Mouse (Mus musculus): Measurements from ENCODE around the gene Acsf3. TPM values are rescaled to one million over a fixed set of nuclear protein-coding genes. Genes with fewer than 3 reads are reported as not detected.

Gene Acsf3
- total and polyA plus RNA-seq, 2 experiments from 2014 or later, result 18.9 to 22.1 TPM

DNA sequence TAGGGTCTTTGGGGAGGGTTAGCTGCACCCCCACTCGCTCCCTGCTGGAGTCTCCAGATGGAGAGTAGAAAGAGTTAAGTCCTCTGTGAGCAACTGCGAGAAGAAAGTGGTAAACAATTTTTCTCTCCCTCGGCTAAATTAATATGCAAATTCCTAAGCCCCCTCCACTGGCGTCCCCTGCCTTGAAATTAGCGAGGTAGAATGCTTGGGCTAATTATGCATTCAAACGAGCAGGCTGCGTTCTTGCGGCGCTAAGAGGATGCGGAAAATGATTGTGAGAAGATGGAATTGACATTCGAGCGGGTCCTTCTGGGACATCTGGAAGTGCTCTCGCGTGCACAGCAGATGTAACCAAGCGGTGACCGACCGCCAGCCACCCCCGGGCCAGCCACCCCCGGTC, 32.8 kb upstream of the Acsf3 start:
- H3K4me3 ChIP-seq (ENCODE audit: low read depth, low read length), result no peak overlapping the region
- peak; percentile 64 for DNase-seq (ENCODE audit: low spot score)
- WGBS, result 8% methylated on average over 19 of the region's 19 CpGs
- peak overlapping the region; percentile 15; the same call in 1 of the 2 replicates for H3K4me2 ChIP-seq (ENCODE audit: low read depth, low read length, poor library complexity, severe bottlenecking)
- H3K9me3 ChIP-seq (ENCODE audit: low read length), result no peaks in the 10 kb centered on the region
- peak overlapping the region; percentile 24; the same call in 1 of the 2 replicates for H3K9ac ChIP-seq (replicated peaks; ENCODE audit: low read length, poor library complexity, severe bottlenecking)
- ATAC-seq (ENCODE audit: low FRiP score), result no peak
- no peaks in the 10 kb centered on the region for H3K36me3 ChIP-seq (ENCODE audit: insufficient read depth, low read length)
- no peak for TF ChIP-seq CTCF (IDR thresholded peaks at IDR 0.05)
- no peaks in the 10 kb centered on the region for H3K27me3 ChIP-seq (ENCODE audit: insufficient read depth, low read length)
- peaks cover 29% of the 10 kb centered on the region for H3K4me1 ChIP-seq (ENCODE audit: insufficient read depth, low read length)
- H3K27ac ChIP-seq (ENCODE audit: low read depth, low read length), result peak overlapping the region; percentile 62

DNA sequence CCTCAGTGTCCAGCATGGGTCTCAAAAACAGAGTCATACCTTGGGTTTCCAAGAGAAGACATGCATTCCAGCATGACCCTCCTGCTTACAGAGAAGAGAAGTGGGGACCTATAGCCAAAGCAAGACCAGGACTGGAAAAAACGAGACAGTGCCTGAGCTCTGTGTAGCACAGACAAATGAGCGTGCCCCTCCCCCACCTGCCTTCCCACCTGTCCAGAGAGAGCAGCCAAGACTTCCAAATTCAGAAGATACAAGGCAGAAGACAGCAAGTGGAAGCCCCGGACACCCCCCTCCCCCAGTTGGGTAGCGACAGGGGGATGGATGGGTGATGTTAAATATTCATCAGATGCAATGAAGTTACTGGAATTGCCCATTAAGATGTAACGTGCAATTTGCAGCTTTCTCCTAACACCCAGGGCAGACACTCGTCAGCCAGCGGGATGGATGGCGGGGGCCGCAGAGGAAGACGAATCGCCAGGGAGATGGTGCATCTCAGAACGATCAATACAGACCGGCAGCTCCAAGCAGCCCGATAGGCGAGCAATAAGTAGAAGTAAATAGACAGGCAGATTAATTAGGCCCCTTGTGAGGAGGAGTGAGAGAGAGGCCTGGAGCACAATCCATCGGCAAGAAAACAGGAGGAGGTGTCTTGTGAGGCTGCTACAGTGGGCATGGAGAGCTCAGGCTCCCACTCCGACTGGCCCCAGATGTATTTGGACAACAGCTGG, 30.1 kb upstream of the Acsf3 start:
- Histone ChIP-seq H3K4me3 (ENCODE audit: low read depth, low read length) (no peak overlapping the region), H3K9ac (replicated peaks; ENCODE audit: low read length, poor library complexity, severe bottlenecking) (peak overlapping the region; percentile 33; the same call in 1 of the 2 replicates), H3K27ac (ENCODE audit: low read depth, low read length) (peak overlapping the region; percentile 74), H3K9me3 (ENCODE audit: low read length) (no peaks in the 10 kb centered on the region), H3K36me3 (ENCODE audit: insufficient read depth, low read length) (no peaks in the 10 kb centered on the region), H3K4me1 (ENCODE audit: insufficient read depth, low read length) (peaks cover 32% of the 10 kb centered on the region), H3K4me2 (ENCODE audit: low read depth, low read length, poor library complexity, severe bottlenecking) (peak overlapping the region; percentile 13; the same call in 1 of the 2 replicates), H3K27me3 (ENCODE audit: insufficient read depth, low read length) (no peaks in the 10 kb centered on the region)
- ATAC-seq (ENCODE audit: low FRiP score) (0 out of 2 replicates have a peak, but pooled peaks have one; percentile 34), DNase-seq (ENCODE audit: low spot score) (no peak)
- 17% methylated on average over 17 of the region's 17 CpGs for WGBS
- no peak for TF ChIP-seq CTCF (IDR thresholded peaks at IDR 0.05)

DNA sequence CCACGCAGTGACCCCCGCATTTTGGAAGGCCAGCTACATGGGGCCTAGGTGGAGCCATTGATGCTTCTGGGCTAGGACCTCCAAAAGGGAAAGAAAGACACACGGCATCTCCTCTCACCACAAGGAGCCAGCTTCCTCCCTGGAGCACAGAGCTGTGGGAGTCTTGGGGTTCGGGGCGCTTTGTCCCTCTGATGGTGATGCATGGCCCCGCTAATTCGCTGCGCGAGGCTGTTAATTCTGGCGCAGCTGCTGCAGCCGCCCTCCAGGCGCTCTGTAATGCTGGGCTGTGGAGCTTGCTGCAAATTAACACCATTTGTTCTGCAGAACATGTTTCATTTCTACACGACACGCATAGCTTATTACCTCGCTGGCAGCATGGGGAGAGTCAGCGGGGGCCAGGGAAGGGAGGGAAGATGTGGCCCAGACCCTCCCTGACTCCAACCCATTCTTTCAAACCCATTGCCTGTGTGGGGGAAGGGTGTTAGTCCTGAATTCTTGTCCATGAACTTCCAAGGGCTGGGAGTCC, 29.5 kb upstream of the Acsf3 start:
- Histone ChIP-seq H3K4me2 (ENCODE audit: low read depth, low read length, poor library complexity, severe bottlenecking) (peak overlapping the region; percentile 13; the same call in 1 of the 2 replicates), H3K36me3 (ENCODE audit: insufficient read depth, low read length) (no peaks in the 10 kb centered on the region), H3K4me3 (ENCODE audit: low read depth, low read length) (no peak overlapping the region), H3K27ac (ENCODE audit: low read depth, low read length) (peak overlapping the region; percentile 74), H3K9me3 (ENCODE audit: low read length) (no peaks in the 10 kb centered on the region), H3K27me3 (ENCODE audit: insufficient read depth, low read length) (no peaks in the 10 kb centered on the region), H3K4me1 (ENCODE audit: insufficient read depth, low read length) (peaks cover 32% of the 10 kb centered on the region), H3K9ac (replicated peaks; ENCODE audit: low read length, poor library complexity, severe bottlenecking) (peak overlapping the region; percentile 33; the same call in 1 of the 2 replicates)
- WGBS, result 5% methylated on average over 16 of the region's 16 CpGs
- DNase-seq (ENCODE audit: low spot score) (peak; percentile 67), ATAC-seq (ENCODE audit: low FRiP score) (no peak)
- peak; percentile 6; the same call in 1 of the 2 replicates for TF ChIP-seq CTCF (IDR thresholded peaks at IDR 0.05)

DNA sequence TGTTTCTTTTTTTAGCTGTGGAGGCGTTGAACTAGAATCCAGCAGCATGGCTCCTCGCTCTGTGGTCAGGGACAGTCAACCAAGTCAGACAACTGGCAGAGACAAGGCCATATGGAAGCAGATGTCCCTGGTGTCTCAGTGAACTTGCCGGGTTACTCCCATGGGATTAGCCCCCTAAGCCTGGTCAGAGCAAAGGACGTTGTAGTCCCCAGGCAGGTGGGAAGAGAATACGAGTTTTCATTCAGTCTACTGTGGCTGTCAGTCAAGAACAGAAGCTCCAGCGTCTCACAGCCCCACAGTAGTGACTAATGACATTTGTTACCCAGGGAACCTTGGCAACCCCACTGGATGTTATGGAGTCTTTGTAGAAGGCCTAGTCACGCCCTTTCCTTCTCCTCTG, 28.8 kb upstream of the Acsf3 start:
- no peak for ATAC-seq (ENCODE audit: low FRiP score)
- peaks cover 32% of the 10 kb centered on the region for H3K4me1 ChIP-seq (ENCODE audit: insufficient read depth, low read length)
- no peak overlapping the region for H3K27ac ChIP-seq (ENCODE audit: low read depth, low read length)
- no peak overlapping the region for H3K4me3 ChIP-seq (ENCODE audit: low read depth, low read length)
- no peaks in the 10 kb centered on the region for H3K9me3 ChIP-seq (ENCODE audit: low read length)
- no peaks in the 10 kb centered on the region for H3K27me3 ChIP-seq (ENCODE audit: insufficient read depth, low read length)
- DNase-seq (ENCODE audit: low spot score), result no peak
- H3K9ac ChIP-seq (replicated peaks; ENCODE audit: low read length, poor library complexity, severe bottlenecking), result peak overlapping the region; percentile 33; the same call in 1 of the 2 replicates
- no peak for TF ChIP-seq CTCF (IDR thresholded peaks at IDR 0.05)
- no peaks in the 10 kb centered on the region for H3K36me3 ChIP-seq (ENCODE audit: insufficient read depth, low read length)
- whole genome bisulfite sequencing, result 31% methylated on average over 7 of the region's 7 CpGs
- H3K4me2 ChIP-seq (ENCODE audit: low read depth, low read length, poor library complexity, severe bottlenecking), result no peak overlapping the region

DNA sequence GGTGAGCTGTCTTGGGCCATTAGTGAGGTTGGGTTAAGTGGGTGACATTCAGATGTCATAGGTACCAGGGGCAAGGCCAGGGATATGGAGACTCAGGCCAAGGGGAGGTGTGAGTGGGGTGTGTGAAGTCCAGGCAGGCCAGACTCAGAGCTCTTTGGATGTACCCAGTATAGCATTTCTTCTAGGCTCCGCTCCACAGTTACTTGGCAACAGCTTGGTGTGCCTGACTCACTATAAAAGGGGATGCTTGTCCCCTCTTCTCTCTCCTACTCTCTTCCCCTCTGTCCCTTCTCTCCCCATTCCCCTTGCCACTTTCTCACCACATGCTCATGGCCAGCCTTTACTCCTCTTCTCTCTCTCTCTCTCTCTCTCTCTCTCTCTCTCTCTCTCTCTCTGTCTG, 27.5 kb upstream of the Acsf3 start:
- TF ChIP-seq CTCF (IDR thresholded peaks at IDR 0.05), result no peak
- Histone ChIP-seq H3K27me3 (ENCODE audit: insufficient read depth, low read length) (no peaks in the 10 kb centered on the region), H3K4me1 (ENCODE audit: insufficient read depth, low read length) (peaks cover 22% of the 10 kb centered on the region), H3K9me3 (ENCODE audit: low read length) (no peaks in the 10 kb centered on the region), H3K9ac (replicated peaks; ENCODE audit: low read length, poor library complexity, severe bottlenecking) (no peak overlapping the region), H3K4me3 (ENCODE audit: low read depth, low read length) (no peak overlapping the region), H3K27ac (ENCODE audit: low read depth, low read length) (no peak overlapping the region), H3K36me3 (ENCODE audit: insufficient read depth, low read length) (no peaks in the 10 kb centered on the region), H3K4me2 (ENCODE audit: low read depth, low read length, poor library complexity, severe bottlenecking) (no peak overlapping the region)
- ATAC-seq (ENCODE audit: low FRiP score), result no peak
- 78% methylated on average over 1 of the region's 1 CpGs for WGBS
- DNase-seq (ENCODE audit: low spot score), result no peak

DNA sequence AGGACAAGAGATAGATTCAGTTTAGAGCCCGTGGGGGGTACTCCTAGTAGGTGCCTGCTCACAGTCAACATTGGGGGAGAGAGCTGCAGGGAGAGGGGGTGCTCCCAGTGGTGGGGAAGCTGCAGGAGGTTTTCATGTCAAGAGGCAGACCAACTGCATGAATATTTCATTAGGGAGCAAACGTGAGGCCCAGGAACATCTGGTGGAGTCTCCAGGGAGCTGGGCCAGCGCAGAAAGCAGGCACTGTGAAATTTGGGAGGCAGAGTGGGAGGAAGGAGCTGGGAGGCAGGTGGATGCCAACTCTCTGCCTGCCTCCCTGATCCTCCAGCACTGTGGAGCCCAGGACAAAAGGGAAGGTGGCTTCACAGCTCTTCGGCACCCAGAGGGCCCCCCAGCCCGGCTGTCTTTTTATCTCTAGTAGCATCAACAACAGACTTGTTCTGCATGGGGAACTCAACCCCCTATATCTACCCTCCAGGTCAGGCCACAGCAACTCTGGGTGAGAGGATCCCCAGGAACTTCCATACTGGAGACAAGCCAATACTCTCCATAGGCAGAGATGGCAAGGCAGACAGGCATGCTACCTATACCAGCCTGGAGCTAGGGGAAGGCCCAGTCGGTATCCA, 25.8 kb upstream of the Acsf3 start:
- H3K4me1 ChIP-seq (ENCODE audit: insufficient read depth, low read length), result peaks cover 22% of the 10 kb centered on the region
- ATAC-seq (ENCODE audit: low FRiP score) (no peak), DNase-seq (ENCODE audit: low spot score) (no peak)
- no peaks in the 10 kb centered on the region for H3K27me3 ChIP-seq (ENCODE audit: insufficient read depth, low read length)
- H3K4me2 ChIP-seq (ENCODE audit: low read depth, low read length, poor library complexity, severe bottlenecking), result no peak overlapping the region
- H3K4me3 ChIP-seq (ENCODE audit: low read depth, low read length), result no peak overlapping the region
- no peaks in the 10 kb centered on the region for H3K36me3 ChIP-seq (ENCODE audit: insufficient read depth, low read length)
- H3K9ac ChIP-seq (replicated peaks; ENCODE audit: low read length, poor library complexity, severe bottlenecking), result no peak overlapping the region
- TF ChIP-seq CTCF (IDR thresholded peaks at IDR 0.05), result no peak
- H3K27ac ChIP-seq (ENCODE audit: low read depth, low read length), result no peak overlapping the region
- H3K9me3 ChIP-seq (ENCODE audit: low read length), result no peaks in the 10 kb centered on the region
- 44% methylated on average over 6 of the region's 6 CpGs for WGBS
